Mouse (Mus musculus): ENCODE results near the gene Luzp1.

The Luzp1 gene

GRCm38 (mm10) chr4:136469371-136469903 is at the start of gene Luzp1:
Gene Luzp1 (plus strand): TSS chr4:136469761.
- peak; percentile 82 for ATAC-seq (ENCODE audit: low TSS enrichment)

- ATAC-seq (ENCODE audit: low TSS enrichment) = no peak
These were observed 46.3 kb upstream of the Luzp1 start, which contains the start of gene Htr1d for GRCm38 (mm10) chr4:136423224-136423623. Gene Htr1d (plus strand): TSS chr4:136423524.

- no peak for ATAC-seq (ENCODE audit: low TSS enrichment)
These were observed 45.2 kb upstream of the Luzp1 start for GRCm38 (mm10) chr4:136424120-136424999.

- ATAC-seq (ENCODE audit: low TSS enrichment) = no peak
These were observed 44.6 kb upstream of the Luzp1 start for GRCm38 (mm10) chr4:136425000-136425288.

- no peak for ATAC-seq (ENCODE audit: low TSS enrichment)
These were observed 38.8 kb upstream of the Luzp1 start for GRCm38 (mm10) chr4:136430609-136431375.

GRCm38 (mm10) chr4:136431376-136431693 is 38.2 kb upstream of the Luzp1 start:
- no peak for ATAC-seq (ENCODE audit: low TSS enrichment)

- no peak for ATAC-seq (ENCODE audit: low TSS enrichment)
These were observed 35.5 kb upstream of the Luzp1 start for GRCm38 (mm10) chr4:136434029-136434428.

- ATAC-seq (ENCODE audit: low TSS enrichment) = no peak
These were observed 30.5 kb upstream of the Luzp1 start for GRCm38 (mm10) chr4:136439106-136439505.

GRCm38 (mm10) chr4:136441354-136442043 is 28.1 kb upstream of the Luzp1 start:
- no peak for ATAC-seq (ENCODE audit: low TSS enrichment)

GRCm38 (mm10) chr4:136444561-136444960 is 25.0 kb upstream of the Luzp1 start:
- ATAC-seq (ENCODE audit: low TSS enrichment) = no peak

GRCm38 (mm10) chr4:136449795-136450194 is 19.8 kb upstream of the Luzp1 start:
- ATAC-seq (ENCODE audit: low TSS enrichment) = no peak

GRCm38 (mm10) chr4:136450271-136450670 is 19.3 kb upstream of the Luzp1 start:
- ATAC-seq (ENCODE audit: low TSS enrichment) = no peak

- ATAC-seq (ENCODE audit: low TSS enrichment) = no peak
These were observed 18.0 kb upstream of the Luzp1 start for GRCm38 (mm10) chr4:136451564-136451963.

GRCm38 (mm10) chr4:136452286-136452685 is 17.3 kb upstream of the Luzp1 start:
- ATAC-seq (ENCODE audit: low TSS enrichment) = no peak

GRCm38 (mm10) chr4:136452792-136453191 is 16.8 kb upstream of the Luzp1 start:
- ATAC-seq (ENCODE audit: low TSS enrichment) = no peak

- peak; percentile 80 for ATAC-seq (ENCODE audit: low TSS enrichment)
These were observed 14.7 kb upstream of the Luzp1 start for GRCm38 (mm10) chr4:136454850-136455260.

- ATAC-seq (ENCODE audit: low TSS enrichment) = no peak
These were observed 12.9 kb upstream of the Luzp1 start for GRCm38 (mm10) chr4:136456516-136457218.

- ATAC-seq (ENCODE audit: low TSS enrichment) = no peak
These were observed 11.3 kb upstream of the Luzp1 start for GRCm38 (mm10) chr4:136458276-136458675.

- no peak for ATAC-seq (ENCODE audit: low TSS enrichment)
These were observed 10.4 kb upstream of the Luzp1 start for GRCm38 (mm10) chr4:136459210-136459609.

- no peak for ATAC-seq (ENCODE audit: low TSS enrichment)
These were observed 8.4 kb upstream of the Luzp1 start for GRCm38 (mm10) chr4:136461206-136461605.

- ATAC-seq (ENCODE audit: low TSS enrichment) = peak; percentile 31; the same call in 1 of the 2 replicates
These were observed 7.8 kb upstream of the Luzp1 start for GRCm38 (mm10) chr4:136461761-136462085.

All from frontal cortex, adult (tissue).